In genomic region chr11:44686378-44686777, GRCm38 (mm10) we compare ENCODE assay signal across 9 mouse cellular contexts.
DNase-seq lines count a peak whose midpoint lies in the region; ATAC-seq and TF ChIP-seq lines count a peak whose summit lies in the region.
"Had no signal": no experiment of that assay in that cellular context is flagged by ENCODE, and none has a peak within 500 bp of the region (broad histone marks: within the 10 kb centered on the region; RNA-seq: fewer than 3 reads in every experiment).

No protein-coding gene starts in this region.

- H3K9me3 ChIP-seq in neural tube, embryonic 12.5 days: no peaks in the 10 kb centered on the region
- no peaks in the 10 kb centered on the region for H3K9me3 ChIP-seq in intestine, embryonic 16.5 days (ENCODE audit: control insufficient read depth, low read length)
- H3K9me3 ChIP-seq in forebrain, embryonic 13.5 days (replicated peaks): no peaks in the 10 kb centered on the region

- DNase-seq in kidney, adult 2 months: no peak
- DNase-seq in kidney, postnatal 4 days: no peak
- DNase-seq in neural tube, embryonic 10.5 days (ENCODE audit: extremely low spot score, low spot score): no peak
- DNase-seq in adrenal gland, adult (ENCODE audit: inconsistent age in 2 of 2, low spot score in 1 of 2): no peak
- DNase-seq: right cerebral cortex, adult 18-20 months; thymus, adult 18-20 months had no signal

- no peaks in the 10 kb centered on the region for H3K36me3 ChIP-seq in kidney, adult 2 months (ENCODE audit: control insufficient read depth, insufficient read depth, low read length)
- H3K36me3 ChIP-seq in neural tube, embryonic 12.5 days: no peaks in the 10 kb centered on the region
- H3K36me3 ChIP-seq in intestine, embryonic 16.5 days (ENCODE audit: control insufficient read depth, insufficient read depth, low read length): no peaks in the 10 kb centered on the region
- H3K36me3 ChIP-seq in forebrain, embryonic 13.5 days (ENCODE audit: poor library complexity, severe bottlenecking): no peaks in the 10 kb centered on the region

- H3K4me1 ChIP-seq in kidney, adult 2 months (ENCODE audit: control insufficient read depth, insufficient read depth, low read length): no peaks in the 10 kb centered on the region
- peaks cover 35% of the 10 kb centered on the region for H3K4me1 ChIP-seq in neural tube, embryonic 12.5 days
- peaks cover 14% of the 10 kb centered on the region; the same call in 1 of the 2 replicates for H3K4me1 ChIP-seq in intestine, embryonic 16.5 days (ENCODE audit: control insufficient read depth, insufficient read depth, low read length)
- H3K4me1 ChIP-seq in forebrain, embryonic 13.5 days: 0 out of 2 replicates have a peak, but pooled peaks cover 14% of the 10 kb centered on the region

- peak overlapping the region; percentile 42 for H3K4me2 ChIP-seq in neural tube, embryonic 12.5 days (replicated peaks)
- peak overlapping the region; percentile 32; the same call in 1 of the 2 replicates for H3K4me2 ChIP-seq in intestine, embryonic 16.5 days (ENCODE audit: low read depth, low read length)
- no peak overlapping the region for H3K4me2 ChIP-seq in forebrain, embryonic 13.5 days

- peak overlapping the region; percentile 68 for H3K27ac ChIP-seq in kidney, adult 2 months (ENCODE audit: insufficient read depth, low read depth, low read length)
- no peak overlapping the region for H3K27ac ChIP-seq in neural tube, embryonic 12.5 days
- 0 out of 2 replicates have a peak overlapping the region, but pooled peaks have one; percentile 39 for H3K27ac ChIP-seq in intestine, embryonic 16.5 days (ENCODE audit: low read length)
- H3K27ac ChIP-seq in forebrain, embryonic 13.5 days: no peak overlapping the region

- 71% methylated on average over 12 of the region's 12 CpGs for WGBS in kidney, adult 2 months
- 63% methylated on average over 12 of the region's 12 CpGs for WGBS in neural tube, embryonic 12.5 days
- WGBS in intestine, embryonic 16.5 days: 72% methylated on average over 12 of the region's 12 CpGs
- WGBS in forebrain, embryonic 13.5 days: 83% methylated on average over 12 of the region's 12 CpGs

- no peak for TF ChIP-seq CTCF in kidney, adult 2 months (conservative IDR thresholded peaks at IDR 0.05; ENCODE audit: insufficient read depth, insufficient read length, low read depth, low read length)

- H3K27me3 ChIP-seq in kidney, adult 2 months (replicated peaks; ENCODE audit: control insufficient read depth, insufficient read depth, low read length): no peaks in the 10 kb centered on the region
- no peaks in the 10 kb centered on the region for H3K27me3 ChIP-seq in neural tube, embryonic 12.5 days (replicated peaks)
- no peaks in the 10 kb centered on the region for H3K27me3 ChIP-seq in intestine, embryonic 16.5 days (replicated peaks; ENCODE audit: control insufficient read depth, insufficient read depth, low read length)
- H3K27me3 ChIP-seq in forebrain, embryonic 13.5 days: peaks cover 63% of the 10 kb centered on the region

- ATAC-seq in neural tube, embryonic 12.5 days (ENCODE audit: low FRiP score, low read depth): no peak
- ATAC-seq in intestine, embryonic 16.5 days: no peak
- no peak for ATAC-seq in forebrain, embryonic 13.5 days

- no peak for TF ChIP-seq POLR2A in kidney, adult 2 months (IDR thresholded peaks at IDR 0.05; ENCODE audit: low read depth, low read length)

- no peak overlapping the region for H3K9ac ChIP-seq in neural tube, embryonic 12.5 days
- H3K9ac ChIP-seq in intestine, embryonic 16.5 days (ENCODE audit: low read depth, low read length): no peak overlapping the region
- H3K9ac ChIP-seq in forebrain, embryonic 13.5 days: no peak overlapping the region

- no peak overlapping the region for H3K4me3 ChIP-seq in kidney, adult 2 months (ENCODE audit: insufficient read depth, low read depth, low read length)
- H3K4me3 ChIP-seq in neural tube, embryonic 12.5 days: no peak overlapping the region
- no peak overlapping the region for H3K4me3 ChIP-seq in intestine, embryonic 16.5 days (ENCODE audit: low read length)
- no peak overlapping the region for H3K4me3 ChIP-seq in forebrain, embryonic 13.5 days

Comparison
In these comparisons a context has a peak if more than half of its experiments do, and no peak if none do; other contexts are left out.
1. H3K27ac ChIP-seq: peak in kidney, adult 2 months (single experiment) and intestine, embryonic 16.5 days (single experiment); none in neural tube, embryonic 12.5 days (single experiment) and forebrain, embryonic 13.5 days (single experiment).